12 mouse cellular contexts compared by ENCODE assay signal in genomic region chr3:108759566-108760420, GRCm38 (mm10). TPM values are rescaled to one million over a fixed set of nuclear protein-coding genes. Genes with fewer than 3 reads are reported as not detected.
A peak's percentile ranks its signal among the peaks of the same experiment; 100 is the strongest.
DNase-seq lines count a peak whose midpoint lies in the region; ATAC-seq and TF ChIP-seq lines count a peak whose summit lies in the region.
"Had no signal": no experiment of that assay in that cellular context is flagged by ENCODE, and none has a peak within 500 bp of the region (broad histone marks: within the 10 kb centered on the region; RNA-seq: fewer than 3 reads in every experiment).

No protein-coding gene starts in this region.

- H3K4me1 ChIP-seq in heart, adult 2 months (ENCODE audit: control insufficient read depth, insufficient read depth, low read length): peaks cover 6% of the 10 kb centered on the region

- ATAC-seq in Patski: peak; percentile 46
- ATAC-seq: CD4-positive, CD25-positive, alpha-beta regulatory T cell, adult 4 months had no signal

- peak; percentile 76 for DNase-seq in heart, adult 11 months
- DNase-seq in heart, adult 2 months: no peak
- DNase-seq in left cerebral cortex, adult 2 months (ENCODE audit: extremely low spot score in 1 of 2, low spot score in 2 of 2): no peak
- DNase-seq in left cerebral cortex, postnatal 4 days: no peak
- DNase-seq in Patski (ENCODE audit: low read depth, low spot score): peak; percentile 90
- peak; percentile 21 for DNase-seq in lung, postnatal 36 days
- no peak for DNase-seq in spleen, adult 18-20 months
- no peak for DNase-seq in right cerebral cortex, adult 18-20 months
- DNase-seq: cerebellum, postnatal 25 days had no signal

- no peak overlapping the region; the same call in 1 of the 2 replicates for H3K27ac ChIP-seq in heart, adult 2 months
- H3K27ac ChIP-seq in left cerebral cortex, adult 2 months: 0 out of 2 replicates have a peak overlapping the region, but pooled peaks have one; percentile 12

- TF ChIP-seq POLR2A in heart, adult 2 months (IDR thresholded peaks at IDR 0.05; ENCODE audit: insufficient read depth, low read depth, low read length): no peak

- H3K9ac ChIP-seq in heart, adult 2 months (ENCODE audit: low read depth, low read length): no peak overlapping the region

- H3K79me2 ChIP-seq in heart, adult 2 months (replicated peaks; ENCODE audit: control insufficient read depth, insufficient read depth, low read length): no peaks in the 10 kb centered on the region

- intact Hi-C loops in heart, adult 2 months (cut with DNase I): no loop called here
- intact Hi-C loops in left cerebral cortex, adult 2 months (cut with DNase I): no loop called here
- intact Hi-C loops in left cerebral cortex, postnatal 4 days (cut with DNase I): no loop called here

- 77% methylated on average over 11 of the region's 11 CpGs for WGBS in heart, adult 2 months

- H3K4me3 ChIP-seq in heart, adult 2 months: no peak overlapping the region
- H3K4me3 ChIP-seq in left cerebral cortex, adult 2 months: no peak overlapping the region
- H3K4me3 ChIP-seq: erythroblast, embryonic 14.5 days had no signal

- TF ChIP-seq CTCF in heart, adult 2 months (IDR thresholded peaks at IDR 0.05): no peak
- TF ChIP-seq CTCF in left cerebral cortex, adult 2 months (IDR thresholded peaks at IDR 0.05): no peak
- TF ChIP-seq CTCF in Patski (IDR thresholded peaks at IDR 0.05): no peak

- no peak for TF ChIP-seq EP300 in heart, adult 2 months (IDR thresholded peaks at IDR 0.05; ENCODE audit: insufficient read depth, low read depth, low read length)

- POLR2A ChIA-PET in Patski (lab: Charles Lee): no interaction called here

- no peaks in the 10 kb centered on the region; the same call in 1 of the 2 replicates for H3K27me3 ChIP-seq in heart, adult 2 months (ENCODE audit: control insufficient read depth, insufficient read depth, low read length)
- H3K27me3 ChIP-seq in Patski: no peaks in the 10 kb centered on the region

- H3K36me3 ChIP-seq in heart, adult 2 months (ENCODE audit: control insufficient read depth, insufficient read depth, low read length): no peaks in the 10 kb centered on the region

- in situ Hi-C loops in Patski (cut with MboI; ENCODE audit: low pct_unique_long_range_greater_than_20kb): no loop called here

- CTCF ChIA-PET in Patski (lab: Charles Lee): interaction anchor here (1.0 to 1.7 kb wide), 5 partner anchors 10 to 59 kb away, joined by 3 to 9 read pairs (median 4); partner anchors contain the start of gene Gpsm2

RNA-seq across cellular contexts. Expression of gene Aknad1, which starts 20.3 kb away (rescaled TPM):
- total RNA-seq in heart, adult 2 months (2021): under 1 TPM in 1 of 2 experiments, not detected in 1; 0.05 TPM
- polyA plus RNA-seq in heart, adult 2 months (2012; rRNA removed): 0.04 and 0.06 TPM in 2 replicates
- total RNA-seq in left cerebral cortex, adult 2 months (2021): not detected
- total RNA-seq in left cerebral cortex, postnatal 4 days (2021): not detected
- polyA plus RNA-seq in Patski (2021): not detected
- total RNA-seq: megakaryocyte progenitor cell, adult 5-6 weeks had no signal
- polyA plus RNA-seq: CD4-positive, CD25-positive, alpha-beta regulatory T cell, adult 4 months had no signal

RNA-seq across cellular contexts. Expression of gene Gpsm2, which starts 37.7 kb away (rescaled TPM):
- total RNA-seq in heart, adult 2 months (2021): under 1 TPM; 0.57 to 0.94 TPM
- 0.82 and 0.91 TPM in 2 replicates for polyA plus RNA-seq in heart, adult 2 months (2012; rRNA removed)
- 10 to 100 TPM; 12.2 to 13.5 TPM for total RNA-seq in left cerebral cortex, adult 2 months (2021)
- 10 to 100 TPM; 13.9 to 16.2 TPM for total RNA-seq in left cerebral cortex, postnatal 4 days (2021)
- 36.0 TPM for polyA plus RNA-seq in Patski (2021)

Comparison
In these comparisons a context has a peak if more than half of its experiments do, and no peak if none do; other contexts are left out.
1. DNase-seq: peak in heart, adult 11 months (single experiment), Patski (single experiment) and lung, postnatal 36 days (single experiment); none in heart, adult 2 months (0 of 2), left cerebral cortex, adult 2 months (0 of 2), left cerebral cortex, postnatal 4 days (single experiment), spleen, adult 18-20 months (0 of 2) and right cerebral cortex, adult 18-20 months (single experiment).
2. RNA of gene Gpsm2, which starts 37.7 kb away (total RNA-seq): 13.9 to 16.2 TPM in left cerebral cortex, postnatal 4 days and 12.2 to 13.5 TPM in left cerebral cortex, adult 2 months; 0.57 to 0.94 TPM in heart, adult 2 months; every median in the first group is over 4 times any median in the second.